Mouse (Mus musculus): ENCODE measurements around the gene Snap47. TPM values are rescaled to one million over a fixed set of nuclear protein-coding genes. Genes with fewer than 3 reads are reported as not detected.
A peak's percentile ranks its signal among the peaks of the same experiment; 100 is the strongest.
"Not testable (repeated sequence)": the region's sequence is repeated elsewhere in the genome, so short reads cannot be mapped to it uniquely, and the experiment has no call there.

The Snap47 gene
- polyA plus RNA-seq, 1 experiment from 2014 or later: 388 TPM

- Histone ChIP-seq H3K9me3 (no peaks in the 10 kb centered on the region), H3K4me3 (no peak overlapping the region), H3K4me2 (replicated peaks) (no peak overlapping the region), H3K4me1 (peaks cover 8% of the 10 kb centered on the region), H3K36me3 (no peaks in the 10 kb centered on the region), H3K27ac (replicated peaks) (no peak overlapping the region), H3K9ac (replicated peaks) (no peak overlapping the region), H3K27me3 (no peaks in the 10 kb centered on the region)
- 63% methylated on average over 4 of the region's 4 CpGs for WGBS
- no peak for ATAC-seq (replicated peaks)
These were observed 61.4 kb downstream of the Snap47 start for GRCm38 (mm10) chr11:59389617-59390016.

- Histone ChIP-seq H3K4me1 (peaks cover 6% of the 10 kb centered on the region), H3K36me3 (no peaks in the 10 kb centered on the region), H3K27ac (replicated peaks) (no peak overlapping the region), H3K4me2 (replicated peaks) (no peak overlapping the region), H3K27me3 (no peaks in the 10 kb centered on the region), H3K9ac (replicated peaks) (no peak overlapping the region), H3K9me3 (no peaks in the 10 kb centered on the region), H3K4me3 (no peak overlapping the region)
- no peak for ATAC-seq (replicated peaks)
- 86% methylated on average over 4 of the region's 4 CpGs for WGBS
These were observed 62.2 kb downstream of the Snap47 start for GRCm38 (mm10) chr11:59388806-59389205.

- Histone ChIP-seq H3K27me3 (no peaks in the 10 kb centered on the region), H3K4me2 (replicated peaks) (no peak overlapping the region), H3K4me1 (no peaks in the 10 kb centered on the region), H3K36me3 (no peaks in the 10 kb centered on the region), H3K9ac (replicated peaks) (no peak overlapping the region), H3K9me3 (no peaks in the 10 kb centered on the region), H3K4me3 (no peak overlapping the region), H3K27ac (replicated peaks) (no peak overlapping the region)
- WGBS: 68% methylated on average over 4 of the region's 4 CpGs
- no peak for ATAC-seq (replicated peaks)
These were observed 63.5 kb downstream of the Snap47 start for GRCm38 (mm10) chr11:59387471-59387870.

GRCm38 (mm10) chr11:59385123-59385522 lies 65.9 kb downstream of the Snap47 start:
- no peaks in the 10 kb centered on the region for H3K36me3 ChIP-seq
- ATAC-seq (replicated peaks): no peak
- H3K4me1 ChIP-seq: no peaks in the 10 kb centered on the region
- H3K4me2 ChIP-seq (replicated peaks): no peak overlapping the region
- H3K27me3 ChIP-seq: no peaks in the 10 kb centered on the region
- H3K27ac ChIP-seq (replicated peaks): no peak overlapping the region
- H3K4me3 ChIP-seq: no peak overlapping the region
- H3K9me3 ChIP-seq: no peaks in the 10 kb centered on the region
- 15% methylated on average over 8 of the region's 8 CpGs for WGBS
- H3K9ac ChIP-seq (replicated peaks): no peak overlapping the region

- ATAC-seq (replicated peaks): no peak
- WGBS: 64% methylated on average over 7 of the region's 7 CpGs
These were observed 66.5 kb downstream of the Snap47 start for GRCm38 (mm10) chr11:59384441-59384959.

GRCm38 (mm10) chr11:59379547-59379946 lies 71.4 kb downstream of the Snap47 start:
- H3K9me3 ChIP-seq: no peaks in the 10 kb centered on the region
- no peak overlapping the region for H3K4me2 ChIP-seq (replicated peaks)
- H3K4me3 ChIP-seq: no peak overlapping the region
- no peak for ATAC-seq (replicated peaks)
- no peak overlapping the region for H3K27ac ChIP-seq (replicated peaks)
- no peaks in the 10 kb centered on the region for H3K27me3 ChIP-seq
- no peaks in the 10 kb centered on the region for H3K4me1 ChIP-seq
- H3K36me3 ChIP-seq: no peaks in the 10 kb centered on the region
- H3K9ac ChIP-seq (replicated peaks): no peak overlapping the region

More at GRCm38 (mm10) chr11:59384441-59384959, 66.5 kb downstream of the Snap47 start:
- H3K9me3 ChIP-seq: no peaks in the 10 kb centered on the region
- no peak overlapping the region for H3K4me3 ChIP-seq
- H3K4me2 ChIP-seq (replicated peaks): no peak overlapping the region
- H3K36me3 ChIP-seq: no peaks in the 10 kb centered on the region
- H3K27me3 ChIP-seq: no peaks in the 10 kb centered on the region
- H3K9ac ChIP-seq (replicated peaks): no peak overlapping the region
- H3K4me1 ChIP-seq: no peaks in the 10 kb centered on the region
- H3K27ac ChIP-seq (replicated peaks): no peak overlapping the region

GRCm38 (mm10) chr11:59377999-59378398 lies 73.0 kb downstream of the Snap47 start:
- H3K27ac ChIP-seq (replicated peaks): no peak overlapping the region
- no peak overlapping the region for H3K9ac ChIP-seq (replicated peaks)
- H3K27me3 ChIP-seq: no peaks in the 10 kb centered on the region
- no peaks in the 10 kb centered on the region for H3K9me3 ChIP-seq
- ATAC-seq (replicated peaks): no peak
- 82% methylated on average over 3 of the region's 3 CpGs for WGBS
- no peaks in the 10 kb centered on the region for H3K36me3 ChIP-seq
- H3K4me3 ChIP-seq: no peak overlapping the region
- H3K4me2 ChIP-seq (replicated peaks): no peak overlapping the region
- H3K4me1 ChIP-seq: no peaks in the 10 kb centered on the region

- no peak within 1 kb of the TSS for H3K27ac ChIP-seq (replicated peaks)
- no peak within 1 kb of the TSS for H3K4me3 ChIP-seq
- H3K9me3 ChIP-seq: no peaks in the 10 kb centered on the region
- H3K36me3 ChIP-seq: no peaks in the 10 kb centered on the region
- no peak within 1 kb of the TSS for H3K9ac ChIP-seq (replicated peaks)
- no peak for ATAC-seq (replicated peaks)
- no peaks in the 10 kb centered on the region for H3K27me3 ChIP-seq
- no peaks in the 10 kb centered on the region for H3K4me1 ChIP-seq
- 80% methylated on average over 16 of the region's 16 CpGs for WGBS
- no peak within 1 kb of the TSS for H3K4me2 ChIP-seq (replicated peaks)
These were observed 75.5 kb downstream of the Snap47 start, which contains the start of gene Prss38 for GRCm38 (mm10) chr11:59375475-59375874. Gene Prss38 (minus strand): TSS chr11:59375657.

- 81% methylated on average over 11 of the region's 11 CpGs for WGBS
- ATAC-seq (replicated peaks): no peak
These were observed 81.1 kb downstream of the Snap47 start for GRCm38 (mm10) chr11:59369848-59370247.

GRCm38 (mm10) chr11:59367955-59368354 lies 83.0 kb downstream of the Snap47 start:
- peaks cover 14% of the 10 kb centered on the region for H3K4me1 ChIP-seq
- not testable (repeated sequence) for H3K9me3 ChIP-seq; H3K9ac ChIP-seq (replicated peaks); H3K36me3 ChIP-seq; H3K4me2 ChIP-seq (replicated peaks); H3K27me3 ChIP-seq; H3K27ac ChIP-seq (replicated peaks); ATAC-seq (replicated peaks); H3K4me3 ChIP-seq
- 88% methylated on average over 4 of the region's 4 CpGs for whole genome bisulfite sequencing

More at GRCm38 (mm10) chr11:59369848-59370247, 81.1 kb downstream of the Snap47 start:
- no peaks in the 10 kb centered on the region for H3K36me3 ChIP-seq
- no peak overlapping the region for H3K4me2 ChIP-seq (replicated peaks)
- H3K9me3 ChIP-seq: no peaks in the 10 kb centered on the region
- no peak overlapping the region for H3K27ac ChIP-seq (replicated peaks)
- H3K4me3 ChIP-seq: no peak overlapping the region
- H3K27me3 ChIP-seq: no peaks in the 10 kb centered on the region
- peaks cover 14% of the 10 kb centered on the region for H3K4me1 ChIP-seq
- H3K9ac ChIP-seq (replicated peaks): no peak overlapping the region

GRCm38 (mm10) chr11:59366633-59367032 lies 84.4 kb downstream of the Snap47 start:
- Histone ChIP-seq H3K9me3 (no peaks in the 10 kb centered on the region), H3K9ac (replicated peaks) (no peak overlapping the region), H3K4me1 (peaks cover 14% of the 10 kb centered on the region), H3K36me3 (no peaks in the 10 kb centered on the region), H3K4me3 (no peak overlapping the region), H3K27ac (replicated peaks) (peak overlapping the region; percentile 31), H3K27me3 (no peaks in the 10 kb centered on the region), H3K4me2 (replicated peaks) (no peak overlapping the region)
- WGBS: 19% methylated on average over 3 of the region's 3 CpGs
- no peak for ATAC-seq (replicated peaks)

GRCm38 (mm10) chr11:59366031-59366430 lies 85.0 kb downstream of the Snap47 start:
- Histone ChIP-seq H3K36me3 (no peaks in the 10 kb centered on the region), H3K4me2 (replicated peaks) (no peak overlapping the region), H3K27me3 (no peaks in the 10 kb centered on the region), H3K27ac (replicated peaks) (peak overlapping the region; percentile 31; the same call in 1 of the 2 replicates), H3K4me3 (no peak overlapping the region), H3K4me1 (peaks cover 14% of the 10 kb centered on the region), H3K9me3 (no peaks in the 10 kb centered on the region), H3K9ac (replicated peaks) (no peak overlapping the region)
- ATAC-seq (replicated peaks): no peak
- WGBS: 37% methylated on average over 3 of the region's 3 CpGs

- WGBS: 50% methylated on average over 3 of the region's 3 CpGs
These were observed 86.6 kb downstream of the Snap47 start for GRCm38 (mm10) chr11:59364417-59364816.

More at GRCm38 (mm10) chr11:59364417-59364816, 86.6 kb downstream of the Snap47 start:
- H3K4me2 ChIP-seq (replicated peaks): no peak overlapping the region
- H3K4me3 ChIP-seq: no peak overlapping the region
- ATAC-seq (replicated peaks): no peak
- H3K36me3 ChIP-seq: no peaks in the 10 kb centered on the region
- no peaks in the 10 kb centered on the region for H3K27me3 ChIP-seq
- H3K9ac ChIP-seq (replicated peaks): no peak overlapping the region
- H3K4me1 ChIP-seq: peaks cover 14% of the 10 kb centered on the region
- no peaks in the 10 kb centered on the region for H3K9me3 ChIP-seq
- no peak overlapping the region for H3K27ac ChIP-seq (replicated peaks)
